Comparison of ENCODE assay signal across 9 mouse cellular contexts in the genomic region with DNA sequence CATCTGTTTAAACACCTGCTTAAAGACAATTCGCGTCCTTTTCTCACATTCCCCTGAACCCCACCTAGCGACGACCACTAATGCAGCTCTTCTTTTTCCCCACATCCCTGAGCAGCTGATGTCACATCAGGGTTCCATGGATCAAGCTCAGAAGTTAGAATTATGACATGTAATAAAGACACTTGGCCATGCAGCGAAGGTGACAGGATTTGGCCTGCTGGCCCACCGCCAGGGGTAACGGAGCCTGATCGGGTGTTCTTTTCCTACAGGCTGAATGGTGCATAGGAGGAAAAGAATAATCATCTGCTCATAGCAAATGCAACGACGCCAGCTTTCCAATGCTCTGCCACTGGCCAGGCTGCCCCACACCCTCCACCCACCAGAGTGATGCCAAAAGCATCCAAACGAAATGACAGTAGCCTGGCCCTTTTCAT.
A peak's percentile ranks its signal among the peaks of the same experiment; 100 is the strongest.
DNase-seq lines count a peak whose midpoint lies in the region; ATAC-seq and TF ChIP-seq lines count a peak whose summit lies in the region.
"Had no signal": no experiment of that assay in that cellular context is flagged by ENCODE, and none has a peak within 500 bp of the region (broad histone marks: within the 10 kb centered on the region; RNA-seq: fewer than 3 reads in every experiment).

No protein-coding gene starts in this region.

- no peak for TF ChIP-seq CTCF in lung, embryonic 14.5 days (IDR thresholded peaks at IDR 0.05; ENCODE audit: low read depth)

- 48% methylated on average over 11 of the region's 11 CpGs for WGBS in lung, embryonic 14.5 days
- WGBS in forebrain, embryonic 13.5 days = 18% methylated on average over 11 of the region's 11 CpGs
- 42% methylated on average over 11 of the region's 11 CpGs for WGBS in midbrain, embryonic 11.5 days
- WGBS in intestine, embryonic 15.5 days = 72% methylated on average over 11 of the region's 11 CpGs

- peak; percentile 4 to 11 for DNase-seq in cerebellum, adult 18-20 months
- DNase-seq in cerebellum, adult 11-12 months = no peak
- peak; percentile 35 for DNase-seq in lung, embryonic 14.5 days
- no peak for DNase-seq in lung, postnatal 14 days
- no peak for DNase-seq in midbrain, embryonic 11.5 days (ENCODE audit: low spot score, missing footprints)
- DNase-seq in urinary bladder, postnatal 14 days (ENCODE audit: low spot score) = no peak

- H3K36me3 ChIP-seq in lung, embryonic 14.5 days (ENCODE audit: insufficient read depth) = no peaks in the 10 kb centered on the region
- no peaks in the 10 kb centered on the region for H3K36me3 ChIP-seq in forebrain, embryonic 13.5 days (ENCODE audit: poor library complexity, severe bottlenecking)
- H3K36me3 ChIP-seq in midbrain, embryonic 11.5 days (ENCODE audit: control insufficient read depth, insufficient read depth, low read length) = no peaks in the 10 kb centered on the region
- no peaks in the 10 kb centered on the region for H3K36me3 ChIP-seq in intestine, embryonic 15.5 days

- ATAC-seq in lung, embryonic 14.5 days (ENCODE audit: insufficient read depth) = no peak
- ATAC-seq in forebrain, embryonic 13.5 days = no peak
- ATAC-seq in midbrain, embryonic 11.5 days (ENCODE audit: low FRiP score) = peak; percentile 14; the same call in 1 of the 2 replicates
- no peak for ATAC-seq in intestine, embryonic 15.5 days
- ATAC-seq: Patski had no signal

- no peak overlapping the region for H3K4me3 ChIP-seq in lung, embryonic 14.5 days (ENCODE audit: low read depth, low read length)
- no peak overlapping the region for H3K4me3 ChIP-seq in forebrain, embryonic 13.5 days
- no peak overlapping the region for H3K4me3 ChIP-seq in midbrain, embryonic 11.5 days (ENCODE audit: low read depth, low read length)
- no peak overlapping the region for H3K4me3 ChIP-seq in intestine, embryonic 15.5 days (replicated peaks)

- no peaks in the 10 kb centered on the region for H3K27me3 ChIP-seq in lung, embryonic 14.5 days (ENCODE audit: insufficient read depth, low read length)
- H3K27me3 ChIP-seq in forebrain, embryonic 13.5 days = no peaks in the 10 kb centered on the region
- H3K27me3 ChIP-seq in midbrain, embryonic 11.5 days (ENCODE audit: control insufficient read depth, insufficient read depth, low read length) = no peaks in the 10 kb centered on the region
- no peaks in the 10 kb centered on the region for H3K27me3 ChIP-seq in intestine, embryonic 15.5 days (replicated peaks)
- H3K27me3 ChIP-seq: Patski had no signal

- H3K9me3 ChIP-seq in lung, embryonic 14.5 days (ENCODE audit: low read depth, low read length) = no peaks in the 10 kb centered on the region
- no peaks in the 10 kb centered on the region for H3K9me3 ChIP-seq in forebrain, embryonic 13.5 days (replicated peaks)
- H3K9me3 ChIP-seq in midbrain, embryonic 11.5 days (ENCODE audit: control insufficient read depth, low read length) = no peaks in the 10 kb centered on the region
- H3K9me3 ChIP-seq in intestine, embryonic 15.5 days = no peaks in the 10 kb centered on the region

- H3K9ac ChIP-seq in lung, embryonic 14.5 days = no peak overlapping the region
- peak overlapping the region; percentile 41 for H3K9ac ChIP-seq in forebrain, embryonic 13.5 days
- peak overlapping the region; percentile 27; the same call in 1 of the 2 replicates for H3K9ac ChIP-seq in midbrain, embryonic 11.5 days (ENCODE audit: low read length)
- no peak overlapping the region for H3K9ac ChIP-seq in intestine, embryonic 15.5 days

- H3K4me2 ChIP-seq in lung, embryonic 14.5 days = no peak overlapping the region
- peak overlapping the region; percentile 47 for H3K4me2 ChIP-seq in forebrain, embryonic 13.5 days
- H3K4me2 ChIP-seq in midbrain, embryonic 11.5 days = peak overlapping the region; percentile 16
- no peak overlapping the region for H3K4me2 ChIP-seq in intestine, embryonic 15.5 days (replicated peaks)

- peaks cover 15% of the 10 kb centered on the region for H3K4me1 ChIP-seq in lung, embryonic 14.5 days (ENCODE audit: insufficient read depth)
- H3K4me1 ChIP-seq in forebrain, embryonic 13.5 days = peaks cover 68% of the 10 kb centered on the region
- peaks cover 53% of the 10 kb centered on the region for H3K4me1 ChIP-seq in midbrain, embryonic 11.5 days (ENCODE audit: control insufficient read depth, insufficient read depth, low read length)
- peaks cover 11% of the 10 kb centered on the region for H3K4me1 ChIP-seq in intestine, embryonic 15.5 days (replicated peaks)

- H3K27ac ChIP-seq in lung, embryonic 14.5 days (ENCODE audit: low read depth) = peak overlapping the region; percentile 0; the same call in 1 of the 2 replicates
- H3K27ac ChIP-seq in forebrain, embryonic 13.5 days = peak overlapping the region; percentile 95
- peak overlapping the region; percentile 65 for H3K27ac ChIP-seq in midbrain, embryonic 11.5 days (ENCODE audit: low read depth, low read length)
- no peak overlapping the region for H3K27ac ChIP-seq in intestine, embryonic 15.5 days

Comparison
In these comparisons a context has a peak if more than half of its experiments do, and no peak if none do; other contexts are left out.
1. DNase-seq: peak in cerebellum, adult 18-20 months (2 of 2) and lung, embryonic 14.5 days (single experiment); none in cerebellum, adult 11-12 months (single experiment), lung, postnatal 14 days (single experiment), midbrain, embryonic 11.5 days (single experiment) and urinary bladder, postnatal 14 days (single experiment).
2. H3K4me2 ChIP-seq: peak in forebrain, embryonic 13.5 days (single experiment) and midbrain, embryonic 11.5 days (single experiment); none in lung, embryonic 14.5 days (single experiment) and intestine, embryonic 15.5 days (single experiment).
3. H3K9ac ChIP-seq: peak in forebrain, embryonic 13.5 days (single experiment) and midbrain, embryonic 11.5 days (single experiment); none in lung, embryonic 14.5 days (single experiment) and intestine, embryonic 15.5 days (single experiment).